Mouse (Mus musculus): Measurements from ENCODE around the gene Lrp4.

The Lrp4 gene

GRCm38 (mm10) chr2:91453231-91454075, 3.9 kb upstream of the Lrp4 start:
- no peak for DNase-seq (ENCODE audit: low spot score in 2 of 2)

- DNase-seq (ENCODE audit: low spot score in 2 of 2), result no peak
Measured at GRCm38 (mm10) chr2:91454434-91454833, 2.9 kb upstream of the Lrp4 start.

DNA sequence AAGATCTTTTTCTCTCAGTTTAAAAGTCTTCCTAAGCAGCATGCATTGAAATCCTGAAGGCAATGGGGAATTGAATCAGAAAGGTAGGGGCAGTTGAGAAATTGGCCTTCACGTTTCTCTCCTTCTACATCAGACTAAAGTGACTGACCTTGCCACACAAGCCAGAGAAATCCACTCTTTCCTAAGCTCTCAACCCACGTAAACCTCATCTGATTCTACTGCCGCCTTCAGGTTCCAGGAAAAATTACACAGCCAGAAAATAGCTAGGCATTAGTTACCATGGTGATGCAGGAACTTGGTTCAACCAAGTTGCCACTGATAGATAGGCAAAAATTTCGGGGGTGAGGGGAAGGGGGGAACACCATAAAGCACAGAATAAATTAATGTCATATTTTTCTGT, 1.5 kb upstream of the Lrp4 start:
- DNase-seq (ENCODE audit: low spot score in 2 of 2), result no peak

GRCm38 (mm10) chr2:91456491-91457100, 715 bp upstream of the Lrp4 start:
- no peak for DNase-seq (ENCODE audit: low spot score in 2 of 2)

DNA sequence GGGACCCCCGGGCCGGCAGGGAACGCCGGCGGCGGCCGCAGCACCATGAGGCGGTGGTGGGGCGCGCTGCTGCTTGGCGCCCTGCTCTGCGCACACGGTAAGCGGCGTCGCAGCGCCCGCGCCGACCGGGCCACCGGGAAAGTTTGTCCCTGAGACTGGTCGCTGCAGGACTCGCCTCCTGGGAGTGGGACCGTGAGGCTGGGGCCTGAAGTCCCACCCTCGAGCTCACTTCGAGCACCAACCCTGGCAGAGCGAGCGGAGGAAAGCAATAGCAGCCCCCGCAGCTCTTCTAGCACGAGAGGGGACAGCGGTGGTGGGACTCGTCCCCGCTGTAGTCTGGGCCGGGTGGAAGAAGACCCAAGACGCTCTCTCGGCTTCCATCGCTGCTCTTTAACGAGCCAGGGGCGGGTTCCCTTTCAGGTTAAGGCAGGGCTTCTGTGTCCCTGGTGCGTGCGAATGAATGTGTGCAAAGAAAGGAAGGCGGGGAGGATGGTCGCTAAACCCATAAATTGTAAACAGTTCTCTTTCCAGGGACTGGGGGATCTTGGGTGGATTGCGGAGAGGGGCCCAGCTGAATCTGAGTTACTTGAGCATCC, 443 bp downstream of the Lrp4 start:
- peak in 1 of 2 experiments; percentile 49 for DNase-seq (ENCODE audit: low spot score in 2 of 2)

DNA sequence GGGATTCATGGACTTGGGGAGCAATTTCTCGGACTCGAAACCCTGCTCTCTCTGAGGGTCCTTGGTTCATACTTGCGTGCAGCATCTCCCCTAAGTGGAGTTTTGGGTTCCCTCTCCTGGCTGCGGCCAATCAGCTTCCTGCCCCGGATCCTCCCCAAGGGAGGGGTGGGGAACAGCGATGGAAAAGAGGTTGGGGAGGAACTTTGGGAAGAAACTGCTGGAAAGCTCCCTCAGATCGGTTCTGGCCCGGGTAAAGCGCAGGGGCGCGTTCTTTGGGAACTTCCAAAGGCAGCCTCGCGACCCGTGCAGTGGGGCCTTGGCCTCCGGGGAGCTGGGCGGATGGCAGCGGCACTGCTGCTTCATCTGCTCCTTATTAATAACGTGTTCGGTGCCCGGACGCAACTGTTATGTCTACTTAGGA, 951 bp downstream of the Lrp4 start:
- DNase-seq (ENCODE audit: low spot score in 2 of 2), result peak in 1 of 2 experiments; percentile 52

GRCm38 (mm10) chr2:91458673-91459391, 1.5 kb downstream of the Lrp4 start:
- peak in 1 of 2 experiments; percentile 47 for DNase-seq (ENCODE audit: low spot score in 2 of 2)

DNA sequence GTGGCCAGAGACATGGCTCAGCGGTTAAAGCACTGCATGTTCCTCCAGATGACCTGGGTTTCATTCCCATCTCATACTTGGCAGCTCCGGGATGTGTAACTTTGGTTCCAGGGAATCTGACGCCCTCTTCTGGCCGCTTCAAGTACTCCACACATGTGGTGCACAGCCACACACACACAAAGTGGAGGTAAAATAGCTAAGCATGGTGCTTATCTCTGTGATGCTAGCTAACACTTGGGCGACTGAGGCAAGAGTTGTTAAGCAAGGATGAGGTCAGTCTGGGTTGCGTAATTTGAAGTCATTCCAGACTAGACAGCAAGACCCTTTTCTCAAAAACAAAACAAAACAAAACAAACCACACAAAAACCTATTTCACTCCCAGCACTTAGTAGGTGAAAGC, 2.8 kb downstream of the Lrp4 start:
- DNase-seq (ENCODE audit: low spot score in 2 of 2), result no peak

- DNase-seq (ENCODE audit: low spot score in 2 of 2), result no peak
Measured at GRCm38 (mm10) chr2:91460771-91461170, 3.5 kb downstream of the Lrp4 start.

DNA sequence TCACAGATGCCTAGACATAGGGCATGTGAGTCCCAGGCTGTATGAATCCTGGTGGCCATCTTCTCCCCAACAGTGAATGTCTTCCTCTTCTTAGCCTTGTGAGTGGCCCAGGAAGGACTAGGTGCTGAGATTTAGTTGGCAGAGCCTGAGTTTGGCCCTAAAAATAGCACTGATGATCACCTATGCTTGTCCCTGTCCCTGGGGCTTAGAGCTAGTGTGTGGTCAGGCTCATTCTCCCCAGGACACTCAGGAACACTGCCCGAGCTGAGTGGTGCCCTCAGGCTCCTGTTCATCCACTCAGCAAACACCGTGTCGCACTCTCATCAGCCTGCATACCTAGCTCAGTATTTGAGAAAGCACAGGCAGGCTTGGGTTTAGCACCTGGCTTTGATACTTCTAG, 4.0 kb downstream of the Lrp4 start:
- no peak for DNase-seq (ENCODE audit: low spot score in 2 of 2)

GRCm38 (mm10) chr2:91462196-91462595, 4.9 kb downstream of the Lrp4 start:
- DNase-seq (ENCODE audit: low spot score in 2 of 2), result no peak

GRCm38 (mm10) chr2:91462681-91463080, 5.4 kb downstream of the Lrp4 start:
- no peak for DNase-seq (ENCODE audit: low spot score in 2 of 2)

DNA sequence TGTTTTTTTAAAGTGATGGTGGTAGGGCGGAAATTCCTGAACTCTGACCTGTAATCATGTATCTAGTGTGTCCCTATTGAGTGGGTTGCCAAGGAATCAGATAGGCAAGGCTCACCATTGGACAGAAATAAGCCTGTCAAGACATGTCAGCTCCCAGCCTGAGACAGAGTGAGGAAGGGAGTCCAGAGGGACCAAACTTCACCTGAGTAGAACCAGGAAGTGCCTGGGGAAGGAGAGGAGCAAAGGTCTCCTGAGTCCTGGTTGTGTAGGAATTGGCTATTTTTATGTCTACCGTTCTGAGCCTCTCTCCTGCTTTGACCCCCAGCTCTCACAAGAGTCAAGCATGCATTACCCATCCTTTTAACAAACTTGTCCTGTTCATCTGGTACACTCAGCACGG, 8.6 kb downstream of the Lrp4 start:
- DNase-seq (ENCODE audit: low spot score in 2 of 2), result no peak

GRCm38 (mm10) chr2:91467613-91468012, 10.3 kb downstream of the Lrp4 start:
- no peak for DNase-seq (ENCODE audit: low spot score in 2 of 2)

GRCm38 (mm10) chr2:91470055-91470647, 12.8 kb downstream of the Lrp4 start:
- no peak for DNase-seq (ENCODE audit: low spot score in 2 of 2)

DNA sequence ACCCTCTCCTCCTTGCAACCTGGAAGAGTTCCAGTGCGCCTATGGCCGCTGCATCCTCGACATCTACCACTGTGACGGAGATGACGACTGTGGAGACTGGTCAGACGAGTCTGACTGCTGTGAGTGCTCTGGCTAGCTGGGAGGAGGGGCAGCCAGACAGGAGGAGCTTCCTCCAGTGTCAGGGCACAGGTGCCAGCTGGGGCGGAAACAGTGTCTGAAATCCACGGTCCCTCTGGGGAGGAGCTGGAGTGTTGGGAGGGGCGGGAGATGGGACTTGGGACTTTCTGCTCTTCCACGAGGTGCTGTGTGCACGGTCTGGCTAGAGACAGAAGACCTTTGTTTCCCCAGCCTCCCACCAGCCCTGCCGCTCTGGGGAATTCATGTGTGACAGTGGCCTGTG, 17.0 kb downstream of the Lrp4 start:
- DNase-seq (ENCODE audit: low spot score in 2 of 2), result peak; percentile 42 to 67

- DNase-seq (ENCODE audit: low spot score in 2 of 2), result no peak
Measured at GRCm38 (mm10) chr2:91475791-91476190, 18.5 kb downstream of the Lrp4 start.

DNA sequence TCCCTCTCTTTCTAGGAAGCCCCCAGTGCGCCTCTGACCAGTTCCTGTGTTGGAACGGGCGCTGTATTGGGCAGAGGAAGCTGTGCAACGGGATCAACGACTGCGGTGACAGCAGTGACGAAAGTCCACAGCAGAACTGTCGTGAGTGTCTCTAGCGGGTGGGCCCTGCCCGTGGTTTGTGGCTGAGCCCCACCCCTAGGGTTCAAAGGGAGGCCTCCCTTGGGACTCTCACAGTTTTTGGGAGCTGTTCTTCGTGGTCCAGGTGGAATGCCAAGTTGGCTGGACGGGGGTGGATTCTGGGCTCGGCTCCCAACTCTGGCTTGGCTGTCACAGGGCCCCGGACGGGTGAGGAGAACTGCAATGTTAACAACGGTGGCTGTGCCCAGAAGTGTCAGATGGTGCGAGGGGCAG, 18.9 kb downstream of the Lrp4 start:
- DNase-seq (ENCODE audit: low spot score in 2 of 2), result no peak

DNA sequence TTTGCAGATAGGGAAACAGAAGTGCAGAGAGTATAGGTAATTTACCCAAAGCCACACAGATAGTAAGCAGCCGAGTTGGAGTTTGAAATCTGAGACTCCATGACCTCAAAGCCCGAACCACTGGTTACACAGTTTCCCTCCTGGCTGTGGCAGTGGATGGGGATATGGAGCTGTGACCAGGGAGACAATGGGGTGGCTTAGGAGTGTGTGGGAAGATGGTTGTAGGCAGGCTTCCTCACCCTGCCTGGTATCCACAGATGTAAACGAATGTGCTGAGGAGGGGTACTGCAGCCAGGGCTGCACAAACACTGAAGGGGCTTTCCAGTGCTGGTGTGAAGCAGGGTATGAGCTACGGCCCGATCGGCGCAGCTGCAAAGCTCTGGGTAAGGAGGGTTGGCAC, 19.5 kb downstream of the Lrp4 start:
- no peak for DNase-seq (ENCODE audit: low spot score in 2 of 2)

DNA sequence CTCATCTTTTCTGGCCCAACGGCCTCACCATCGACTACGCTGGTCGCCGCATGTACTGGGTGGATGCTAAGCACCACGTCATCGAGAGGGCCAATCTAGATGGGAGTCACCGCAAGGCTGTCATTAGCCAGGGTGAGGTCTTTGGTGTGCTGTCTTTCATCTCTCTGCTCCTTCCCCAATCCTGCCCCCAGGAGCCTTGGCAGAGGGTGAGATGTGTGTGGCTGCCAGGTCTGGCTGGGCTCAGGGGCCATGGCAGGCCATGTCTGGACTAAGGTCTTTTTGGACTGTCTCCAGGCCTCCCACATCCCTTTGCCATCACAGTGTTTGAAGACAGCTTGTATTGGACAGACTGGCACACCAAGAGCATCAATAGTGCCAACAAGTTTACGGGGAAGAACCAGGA, 23.1 kb downstream of the Lrp4 start:
- no peak for DNase-seq (ENCODE audit: low spot score in 2 of 2)

DNA sequence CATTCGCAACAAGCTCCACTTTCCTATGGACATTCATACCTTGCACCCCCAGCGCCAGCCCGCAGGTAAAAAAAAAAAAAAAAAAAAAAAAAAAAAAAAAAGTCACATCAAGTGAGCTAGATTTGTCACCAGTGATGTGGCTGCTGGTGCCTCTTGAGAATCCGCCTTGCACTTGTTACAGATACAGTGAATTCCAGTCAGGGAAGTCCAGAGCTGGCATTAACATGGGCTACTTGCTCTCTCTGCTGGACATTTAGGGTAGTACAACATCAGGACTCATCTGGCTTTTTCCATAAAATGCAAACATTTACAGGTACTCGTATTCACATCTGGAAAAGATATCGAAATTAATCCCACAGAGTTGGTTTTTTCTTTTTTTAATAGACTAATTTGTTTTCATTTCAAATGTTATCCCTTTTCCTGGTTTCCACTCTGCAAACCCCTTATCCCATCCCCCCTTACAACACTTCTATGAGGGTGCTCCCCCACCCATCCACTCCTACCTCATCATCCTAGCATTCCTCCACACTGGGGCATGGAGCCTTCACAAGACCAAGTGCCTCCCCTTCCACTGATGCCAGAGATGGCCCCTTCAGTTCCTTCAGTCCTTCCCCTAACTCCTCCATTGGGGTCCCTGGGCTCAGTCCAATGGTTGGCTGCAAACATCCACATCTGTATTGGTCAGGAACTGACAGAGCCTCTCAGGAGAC, 23.6 kb downstream of the Lrp4 start:
- DNase-seq (ENCODE audit: low spot score in 2 of 2), result no peak
